Mouse (Mus musculus) E14TG2a.4 (cell line): ENCODE data around the gene Nt5c2.
A peak's percentile ranks its signal among the peaks of the same experiment; 100 is the strongest.

Experiments used
- H3K27me3 ChIP-seq: 2 replicates; pipeline ENCODE4 v1.6.1; 2014; ENCODE audit warnings: low read length, control low read depth; ENCODE audit not compliant: insufficient read depth
- H3K36me3 ChIP-seq: 2 replicates; pipeline ENCODE4 v1.6.1; 2014; ENCODE audit warnings: low read length, control low read depth; ENCODE audit not compliant: insufficient read depth
- H3K4me1 ChIP-seq: replicated peaks from 2 replicates; pipeline ENCODE4 v1.6.1; 2014; ENCODE audit warnings: low read depth, low read length, control low read depth
- H3K4me3 ChIP-seq: replicated peaks from 2 replicates; pipeline ENCODE4 v1.5.1; 2014; ENCODE audit warnings: mild to moderate bottlenecking, low read length
- H3K9me3 ChIP-seq: 2 replicates; pipeline ENCODE4 v1.6.1; 2014; ENCODE audit warnings: low read length, control low read depth
- CTCF ChIP-seq: conservative IDR thresholded peaks from 2 replicates; pipeline ENCODE4 v1.5.1; 2014; ENCODE audit warnings: low read length
- NANOG ChIP-seq: IDR thresholded peaks from 2 replicates; pipeline ENCODE4 v1.6.1; 2014; ENCODE audit warnings: borderline replicate concordance, low read length, mixed read lengths
- POU5F1 ChIP-seq: IDR thresholded peaks from 2 replicates; pipeline ENCODE4 v1.6.1; 2014; ENCODE audit warnings: low read length, borderline replicate concordance

The Nt5c2 gene

DNA sequence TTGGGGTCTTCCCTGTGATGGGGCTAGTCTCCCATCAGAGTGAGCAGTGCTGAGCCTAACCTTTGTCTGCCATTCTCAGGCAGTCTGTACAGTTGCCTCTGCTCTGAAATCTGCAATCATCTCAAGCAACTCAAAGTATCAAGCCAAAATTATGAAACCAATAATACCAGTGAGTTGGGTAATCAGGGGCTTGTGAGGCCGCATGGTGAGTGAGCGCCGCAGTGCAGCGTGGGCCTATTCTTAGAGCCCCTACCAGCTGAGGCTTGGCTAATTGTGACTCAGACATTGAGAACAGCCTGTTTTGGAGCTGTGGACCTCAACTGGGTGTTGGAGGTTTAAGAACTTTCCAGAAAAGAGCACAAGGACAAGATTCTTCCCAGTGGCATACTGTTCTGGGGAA, 143.9 kb downstream of the Nt5c2 start:
- Histone ChIP-seq H3K4me1 (peaks cover 21% of the 10 kb centered on the region), H3K27me3 (no peaks in the 10 kb centered on the region), H3K4me3 (no peak overlapping the region), H3K36me3 (peaks cover 72% of the 10 kb centered on the region), H3K9me3 (no peaks in the 10 kb centered on the region)
- TF ChIP-seq NANOG (no peak), CTCF (no peak), POU5F1 (no peak)

DNA sequence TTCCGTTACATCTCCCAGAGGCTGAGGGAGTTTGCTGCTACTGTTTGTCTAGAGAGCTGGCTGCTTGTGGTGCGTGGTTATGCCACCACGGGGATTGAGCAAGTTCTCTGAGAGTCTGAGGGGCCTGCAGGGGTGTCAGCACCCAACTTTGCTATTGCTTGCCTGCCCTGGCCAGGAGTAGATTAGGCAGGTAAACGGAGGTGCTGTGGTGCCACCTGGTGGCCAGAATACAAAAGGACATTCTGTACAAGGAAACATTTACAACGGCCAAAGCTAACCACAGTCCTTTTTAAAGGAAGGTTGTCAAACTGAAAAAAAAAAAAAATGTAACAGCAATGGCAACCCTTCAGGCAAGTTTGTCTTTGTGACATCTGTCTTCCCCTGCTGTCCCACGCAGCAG, 145.4 kb downstream of the Nt5c2 start:
- TF ChIP-seq CTCF (peak; percentile 58), POU5F1 (no peak)
- Histone ChIP-seq H3K27me3 (no peaks in the 10 kb centered on the region), H3K4me3 (no peak overlapping the region), H3K36me3 (peaks cover 88% of the 10 kb centered on the region), H3K9me3 (no peaks in the 10 kb centered on the region), H3K4me1 (peaks cover 27% of the 10 kb centered on the region)

DNA sequence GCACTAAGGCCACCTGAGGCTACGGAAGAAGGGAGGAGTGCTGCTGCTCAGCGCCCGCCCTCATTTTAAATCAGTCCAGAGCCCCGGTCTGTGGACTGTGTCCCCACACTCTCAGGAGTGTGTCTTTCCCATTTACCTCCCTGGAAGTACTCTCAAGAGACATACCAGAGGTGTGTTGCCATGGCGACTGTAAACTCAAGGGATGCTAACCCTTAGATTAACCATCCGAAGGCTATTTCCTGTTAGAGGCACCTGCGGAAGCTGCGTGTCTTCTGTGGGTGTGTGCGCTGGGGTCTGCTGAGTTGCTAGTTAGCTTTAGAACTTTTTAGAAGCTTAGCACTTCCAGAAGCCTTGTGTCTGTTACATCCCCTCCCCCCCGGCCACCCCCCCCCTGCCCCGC, 145.9 kb downstream of the Nt5c2 start:
- Histone ChIP-seq H3K4me1 (peaks cover 29% of the 10 kb centered on the region), H3K27me3 (no peaks in the 10 kb centered on the region), H3K36me3 (peaks cover 85% of the 10 kb centered on the region), H3K4me3 (no peak overlapping the region), H3K9me3 (no peaks in the 10 kb centered on the region)
- no peak for TF ChIP-seq POU5F1
- TF ChIP-seq NANOG, result no peak
- TF ChIP-seq CTCF, result no peak

DNA sequence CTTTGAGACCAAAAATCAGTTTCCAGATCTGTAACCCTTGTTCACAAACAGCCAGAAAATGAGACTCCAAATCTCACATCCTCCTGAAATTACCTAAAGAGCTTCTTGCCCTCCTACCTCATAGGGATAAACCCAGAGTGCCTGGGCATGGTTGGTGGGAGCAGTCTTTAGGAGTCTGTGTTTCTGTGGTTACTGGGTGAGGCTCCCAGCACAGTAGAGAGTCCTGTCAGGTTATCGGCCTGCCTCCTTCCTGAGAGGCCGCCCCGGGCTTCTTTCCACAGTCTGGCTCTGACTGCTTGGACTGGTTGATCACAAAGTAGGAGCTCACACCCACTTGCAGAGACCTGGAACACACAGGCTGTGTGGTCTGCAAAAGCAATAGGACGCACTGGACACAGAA, 149.6 kb downstream of the Nt5c2 start:
- H3K4me1 ChIP-seq, result peaks cover 39% of the 10 kb centered on the region
- no peaks in the 10 kb centered on the region for H3K27me3 ChIP-seq
- peaks cover 77% of the 10 kb centered on the region for H3K36me3 ChIP-seq
- no peak overlapping the region for H3K4me3 ChIP-seq
- TF ChIP-seq NANOG (no peak), CTCF (no peak), POU5F1 (no peak)
- H3K9me3 ChIP-seq, result no peaks in the 10 kb centered on the region

DNA sequence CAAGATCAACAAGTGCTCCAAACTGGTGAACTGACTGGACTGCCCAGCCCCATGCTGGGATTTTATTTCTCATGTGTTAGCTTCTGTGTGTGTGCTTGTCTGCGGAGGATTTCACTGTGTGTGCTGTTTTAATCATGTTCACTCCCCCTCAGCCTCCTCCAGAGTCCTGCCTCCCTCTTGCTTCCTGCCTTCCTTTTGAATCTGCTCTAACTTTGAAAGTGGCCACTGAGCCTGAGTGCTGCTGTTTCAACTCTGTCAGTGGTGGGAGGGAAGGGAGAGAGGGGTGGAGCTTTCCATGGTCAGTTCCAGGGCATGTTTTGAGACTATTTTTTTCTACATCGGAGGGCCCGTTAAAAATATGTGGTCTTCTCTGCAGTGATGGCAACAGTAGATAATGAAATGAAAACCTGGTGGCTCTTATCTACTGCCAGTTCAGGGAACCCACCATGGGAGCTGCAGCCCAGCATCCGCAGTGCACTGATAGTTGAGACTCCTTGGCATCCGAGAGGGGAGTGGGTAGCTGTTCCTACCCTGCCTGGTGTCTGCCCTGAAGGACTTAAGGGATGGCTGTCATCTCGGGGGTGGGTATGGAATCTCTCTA, 150.1 kb downstream of the Nt5c2 start:
- Histone ChIP-seq H3K27me3 (no peaks in the 10 kb centered on the region), H3K4me1 (peaks cover 39% of the 10 kb centered on the region), H3K9me3 (no peaks in the 10 kb centered on the region), H3K36me3 (peaks cover 77% of the 10 kb centered on the region), H3K4me3 (no peak overlapping the region)
- TF ChIP-seq NANOG, result no peak
- no peak for TF ChIP-seq CTCF
- TF ChIP-seq POU5F1, result no peak

DNA sequence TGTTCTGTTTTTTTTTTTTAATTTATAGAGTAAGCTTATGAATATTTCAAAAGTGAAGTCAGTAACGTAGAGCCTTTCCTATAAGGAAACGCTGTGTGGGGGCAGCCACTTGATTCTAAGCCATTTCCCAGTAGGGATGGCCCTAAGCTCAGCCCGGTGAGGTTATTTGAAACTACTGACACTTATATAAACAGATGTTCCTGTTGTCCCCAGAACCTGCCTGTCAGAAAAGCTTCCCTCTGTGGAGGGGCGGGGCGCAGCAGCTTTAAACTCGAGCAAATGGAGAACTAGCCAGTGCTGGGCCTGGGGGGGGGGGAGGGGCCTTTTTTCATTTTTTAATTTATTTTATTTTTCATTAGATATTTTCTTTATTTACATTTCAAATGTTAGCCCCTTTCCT, 150.9 kb downstream of the Nt5c2 start:
- Histone ChIP-seq H3K4me3 (no peak overlapping the region), H3K9me3 (no peaks in the 10 kb centered on the region), H3K4me1 (peaks cover 36% of the 10 kb centered on the region), H3K27me3 (no peaks in the 10 kb centered on the region), H3K36me3 (peaks cover 82% of the 10 kb centered on the region)
- TF ChIP-seq NANOG, result no peak
- TF ChIP-seq CTCF, result no peak
- no peak for TF ChIP-seq POU5F1

DNA sequence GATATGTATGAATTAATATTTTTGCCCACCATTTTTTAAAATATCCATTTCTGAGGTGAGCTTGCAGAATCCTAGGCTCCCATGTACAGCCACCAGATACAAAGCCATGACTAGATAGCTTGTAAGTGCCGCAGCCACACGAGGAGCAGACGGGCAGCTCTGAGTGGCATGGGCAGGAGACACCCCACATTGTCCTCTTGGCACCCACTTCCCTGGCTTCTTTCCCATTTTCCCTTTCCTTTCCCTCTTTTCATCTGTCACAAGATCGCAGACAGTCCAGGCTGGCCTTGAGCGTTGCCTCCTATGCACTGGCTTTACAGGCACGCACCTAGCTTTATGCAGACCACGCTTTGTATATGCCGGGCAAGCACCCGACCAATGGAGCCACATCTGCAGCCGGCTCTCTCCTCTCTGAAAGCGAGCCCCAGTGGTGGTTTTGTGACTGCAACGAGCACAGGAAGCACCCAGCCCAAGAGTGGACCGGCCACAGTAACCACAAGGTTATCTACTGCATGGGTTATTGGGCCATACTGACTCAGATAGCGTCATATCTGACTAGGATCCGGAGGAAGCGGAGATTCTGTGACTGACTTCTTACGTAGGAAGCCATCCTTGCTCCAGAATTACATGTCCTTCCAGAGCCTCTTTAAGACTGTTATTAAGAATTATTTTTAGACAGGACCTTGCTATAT, 151.6 kb downstream of the Nt5c2 start:
- Histone ChIP-seq H3K4me1 (peaks cover 29% of the 10 kb centered on the region), H3K9me3 (no peaks in the 10 kb centered on the region), H3K36me3 (peaks cover 83% of the 10 kb centered on the region), H3K4me3 (no peak overlapping the region), H3K27me3 (no peaks in the 10 kb centered on the region)
- TF ChIP-seq NANOG (no peak), POU5F1 (no peak), CTCF (no peak)

DNA sequence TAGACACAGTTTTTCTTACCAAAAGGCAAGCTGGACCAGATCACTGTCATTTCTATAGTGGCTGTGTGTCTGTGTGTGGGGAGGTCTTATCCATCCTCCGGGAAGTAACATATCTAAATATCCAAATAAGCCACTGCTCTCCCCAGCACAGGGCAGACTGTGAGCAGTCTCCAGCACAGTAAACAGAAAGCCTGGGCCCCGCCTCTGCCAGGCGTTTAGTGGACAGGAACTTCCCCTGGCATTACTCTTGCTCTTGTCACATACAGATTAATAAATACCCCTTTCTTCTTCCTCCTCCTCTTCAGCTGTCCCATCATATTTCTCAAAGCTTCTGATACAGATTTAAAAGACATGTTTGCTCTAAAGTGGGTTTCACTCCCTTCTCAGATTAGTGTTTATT, 152.4 kb downstream of the Nt5c2 start:
- Histone ChIP-seq H3K4me3 (no peak overlapping the region), H3K4me1 (peaks cover 27% of the 10 kb centered on the region), H3K27me3 (no peaks in the 10 kb centered on the region), H3K36me3 (peaks cover 86% of the 10 kb centered on the region), H3K9me3 (no peaks in the 10 kb centered on the region)
- TF ChIP-seq POU5F1 (no peak), NANOG (no peak), CTCF (no peak)

DNA sequence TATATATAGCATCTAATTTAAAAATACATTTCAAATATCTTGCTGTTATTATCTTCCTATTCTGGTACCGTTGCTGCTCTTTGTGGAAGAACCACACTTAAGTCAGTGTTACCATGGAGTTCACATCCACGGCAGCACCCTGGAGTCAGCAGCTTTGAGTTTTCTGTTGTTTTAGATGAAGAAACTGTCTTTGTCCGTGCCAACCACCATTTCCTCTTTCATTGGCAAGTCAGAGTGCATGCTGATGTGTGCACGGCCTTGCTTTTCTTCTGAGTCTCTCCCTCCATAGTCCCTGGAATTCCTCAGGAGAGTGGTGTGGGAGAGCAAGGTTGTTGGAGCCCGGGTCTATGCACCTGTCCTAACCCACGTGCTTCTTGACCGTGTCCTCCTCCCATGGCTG, 156.8 kb downstream of the Nt5c2 start:
- H3K36me3 ChIP-seq, result peaks cover 71% of the 10 kb centered on the region
- H3K9me3 ChIP-seq, result no peaks in the 10 kb centered on the region
- no peaks in the 10 kb centered on the region for H3K27me3 ChIP-seq
- peaks cover 43% of the 10 kb centered on the region for H3K4me1 ChIP-seq
- H3K4me3 ChIP-seq, result no peak overlapping the region
- TF ChIP-seq NANOG (no peak), CTCF (no peak), POU5F1 (no peak)
